Mouse (Mus musculus): Measurements from ENCODE around the gene Mmp14.

The Mmp14 gene

GRCm38 (mm10) chr14:54413877-54414700 is 17.3 kb upstream of the Mmp14 start:
- DNase-seq = no peak

GRCm38 (mm10) chr14:54415241-54416020 is 16.0 kb upstream of the Mmp14 start:
- DNase-seq = no peak

GRCm38 (mm10) chr14:54416229-54416775 is 15.1 kb upstream of the Mmp14 start:
- no peak for DNase-seq

- DNase-seq = no peak
Measured at GRCm38 (mm10) chr14:54416830-54417229, 14.6 kb upstream of the Mmp14 start.

- no peak for DNase-seq
Measured at GRCm38 (mm10) chr14:54417623-54418081, 13.8 kb upstream of the Mmp14 start, which contains the start of gene Slc7a7. Slc7a7 (minus strand) TSS chr14:54417780.

- DNase-seq = no peak
Measured at GRCm38 (mm10) chr14:54421014-54421413, 10.4 kb upstream of the Mmp14 start.

GRCm38 (mm10) chr14:54423406-54423805 is 8.0 kb upstream of the Mmp14 start:
- DNase-seq = no peak

GRCm38 (mm10) chr14:54424634-54425033 is 6.8 kb upstream of the Mmp14 start:
- no peak for DNase-seq

GRCm38 (mm10) chr14:54425540-54425939 is 5.9 kb upstream of the Mmp14 start:
- no peak for DNase-seq

GRCm38 (mm10) chr14:54426003-54426688 is 5.3 kb upstream of the Mmp14 start:
- no peak for DNase-seq

GRCm38 (mm10) chr14:54426689-54427398 is 4.6 kb upstream of the Mmp14 start, which contains the start of gene Mrpl52:
Mrpl52 (plus strand) TSS chr14:54426909.
- peak; percentile 92 for DNase-seq

GRCm38 (mm10) chr14:54427696-54428095 is 3.7 kb upstream of the Mmp14 start:
- DNase-seq = no peak

- DNase-seq = no peak
Measured at GRCm38 (mm10) chr14:54428421-54428820, 3.0 kb upstream of the Mmp14 start.

- DNase-seq = no peak
Measured at GRCm38 (mm10) chr14:54429332-54430093, 1.9 kb upstream of the Mmp14 start.

- DNase-seq = no peak
Measured at GRCm38 (mm10) chr14:54430406-54431145, 836 bp upstream of the Mmp14 start.

- DNase-seq = no peak
Measured at GRCm38 (mm10) chr14:54432078-54432836, 845 bp downstream of the Mmp14 start.

- DNase-seq = peak; percentile 28
Measured at GRCm38 (mm10) chr14:54432837-54433830, 1.7 kb downstream of the Mmp14 start.

GRCm38 (mm10) chr14:54433941-54434531 is 2.6 kb downstream of the Mmp14 start:
- no peak for DNase-seq

Data from right cerebral cortex, adult 18-20 months (tissue).